Mouse (Mus musculus) limb, embryonic 14.5 days (tissue): ENCODE measurements around the gene Fgd5. TPM values are rescaled to one million over a fixed set of nuclear protein-coding genes. Genes with fewer than 3 reads are reported as not detected.
"Not testable (repeated sequence)": the region's sequence is repeated elsewhere in the genome, so short reads cannot be mapped to it uniquely, and the experiment has no call there.

Source experiments
- ATAC-seq: fragments of 200-750 bp; cut with Nextera tagmentation; 2 replicates; pipeline ENCODE4 v1.8.0; 2017; ENCODE audit warnings: low read depth, moderate number of reproducible peaks, moderate TSS enrichment; ENCODE audit not compliant: low FRiP score
- DNase-seq: peaks from one replicate; pipeline ENCODE4 v3.0.0-alpha.2; 2015; ENCODE audit warnings: low spot score
- H3K27ac ChIP-seq: fragments of 300-500 bp; sonication (generic); replicated peaks from 2 replicates; pipeline ENCODE4 v1.5.1; 2014; ENCODE audit warnings: low read depth, mild to moderate bottlenecking, low read length, moderate library complexity, mixed read lengths
- H3K27me3 ChIP-seq: fragments of 300-500 bp; sonication (generic); 2 replicates; pipeline ENCODE4 v1.6.1; 2014; ENCODE audit warnings: low read length, mixed read lengths; ENCODE audit not compliant: control insufficient read depth, insufficient read depth
- H3K36me3 ChIP-seq: fragments of 300-500 bp; sonication (generic); 2 replicates; pipeline ENCODE4 v1.6.1; 2014; ENCODE audit warnings: mild to moderate bottlenecking, low read length, moderate library complexity, mixed read lengths; ENCODE audit not compliant: control insufficient read depth, insufficient read depth
- H3K4me1 ChIP-seq: fragments of 300-500 bp; sonication (generic); 2 replicates; pipeline ENCODE4 v1.6.1; 2014; ENCODE audit warnings: antibody characterized with exemption, low read length, mixed read lengths; ENCODE audit not compliant: control insufficient read depth, insufficient read depth
- H3K4me2 ChIP-seq: fragments of 300-500 bp; sonication (generic); replicated peaks from 2 replicates; pipeline ENCODE4 v1.6.1; 2014; ENCODE audit warnings: low read depth, mild to moderate bottlenecking, low read length, moderate library complexity; ENCODE audit not compliant: severe bottlenecking
- H3K4me3 ChIP-seq: fragments of 300-500 bp; sonication (generic); replicated peaks from 2 replicates; pipeline ENCODE4 v1.5.1; 2014; ENCODE audit warnings: low read length
- H3K9ac ChIP-seq: fragments of 300-500 bp; sonication (generic); 2 replicates; pipeline ENCODE4 v1.6.1; 2014; ENCODE audit warnings: mild to moderate bottlenecking, low read depth, low read length, moderate library complexity; ENCODE audit not compliant: severe bottlenecking
- H3K9me3 ChIP-seq: fragments of 300-500 bp; sonication (generic); 2 replicates; pipeline ENCODE4 v1.6.1; 2016; ENCODE audit warnings: low read length; ENCODE audit not compliant: control insufficient read depth
- POLR2A ChIP-seq: fragments of 200-500 bp; IDR thresholded peaks from 2 replicates; pipeline ENCODE4 v1.8.0; 2012; ENCODE audit warnings: inconsistent platforms, mild to moderate bottlenecking, moderate library complexity, borderline replicate concordance; ENCODE audit not compliant: insufficient read depth, insufficient read length; ENCODE audit errors: extremely low read depth
- WGBS: fragments of 180-500 bp; shearing (Covaris S2); extraction: QIAGEN DNeasy Blood & Tissue Kit; methylation state at CpG from one replicate; pipeline ENCODE4 v1.1.7; 2014; 5-methylcytosine and 5-hydroxymethylcytosine counted together
- polyA plus RNA-seq, 2 experiments: library from polyadenylated mRNA; depleted of rRNA in 1 of 2; stranded (reverse) in 1 of 2; unstranded in 1 of 2; fragments of >200 nt; fragmentation: Nextera tagmentation in 1 of 2; extraction: Ambion mirVana in 1 of 2; gene quantifications; 2 replicates each; pipeline versions ENCODE4 v1.2.1 to v1.2.3; 2012 to 2014

The Fgd5 gene
- polyA plus RNA-seq (2012; rRNA removed) (10.0 and 10.9 TPM in 2 replicates), polyA plus RNA-seq (2014; fragmentation: Nextera tagmentation; extraction: Ambion mirVana) (8.1 and 8.5 TPM in 2 replicates)

DNA sequence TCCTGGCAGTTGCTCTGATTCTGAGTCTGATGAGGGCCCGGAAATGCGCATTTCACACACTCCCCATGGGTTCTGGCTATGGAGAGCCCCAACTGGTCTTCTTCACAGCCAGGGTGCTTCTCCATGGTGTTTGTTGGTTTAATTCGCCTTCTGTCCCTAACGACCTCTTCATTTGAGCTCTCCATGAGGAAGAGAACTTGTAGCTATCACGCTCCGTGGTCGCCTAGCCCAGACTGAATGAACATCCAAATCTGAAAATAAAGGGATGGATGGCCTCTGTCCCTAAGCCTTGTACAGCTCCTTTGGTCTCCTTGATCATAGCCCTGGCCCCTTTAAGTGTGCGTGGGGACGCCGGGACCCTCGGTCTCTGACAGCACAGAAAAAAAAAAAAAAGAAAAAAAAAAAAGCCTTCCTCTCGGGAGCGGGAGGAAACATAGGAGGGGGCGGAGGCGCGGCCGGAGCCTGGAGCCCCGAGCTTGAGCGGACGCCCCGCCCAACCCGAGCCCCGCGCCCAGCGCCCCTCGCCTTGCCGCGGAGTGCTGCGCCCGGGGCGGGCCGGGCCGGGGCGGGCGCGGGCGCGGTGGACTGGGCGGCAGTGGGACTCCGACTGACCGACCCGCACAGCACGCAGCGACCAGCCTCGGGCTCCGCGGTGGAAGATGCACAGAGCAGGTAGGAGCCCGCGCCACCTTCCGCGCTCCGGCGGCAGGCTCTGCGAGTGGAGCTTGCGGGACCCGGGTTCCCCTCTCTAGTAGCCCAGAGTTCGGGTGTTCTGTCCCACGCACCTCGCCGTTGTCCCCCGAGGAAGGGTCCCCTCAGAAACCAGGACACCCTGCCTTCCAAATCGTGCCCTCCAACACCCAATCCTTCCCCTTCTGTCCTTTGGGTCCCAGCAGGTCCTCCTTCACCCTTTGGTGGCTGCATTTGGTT, at the start of gene Fgd5:
Fgd5 (plus strand) TSS at position 508 of the 930 bp plus-strand sequence.
- H3K4me3 ChIP-seq = peak within 1 kb of the TSS; percentile 54
- DNase-seq = peak; percentile 56
- no peak within 1 kb of the TSS for H3K27ac ChIP-seq
- TF ChIP-seq POLR2A = no peak
- H3K9me3 ChIP-seq = no peaks in the 10 kb centered on the region
- ATAC-seq = peak; percentile 83
- H3K27me3 ChIP-seq = peaks cover 8% of the 10 kb centered on the region; the same call in 1 of the 2 replicates
- no peaks in the 10 kb centered on the region for H3K36me3 ChIP-seq
- 2% methylated on average over 29 of the region's 62 CpGs for WGBS
- H3K4me1 ChIP-seq = no peaks in the 10 kb centered on the region
- peak within 1 kb of the TSS; percentile 58 for H3K9ac ChIP-seq
- H3K4me2 ChIP-seq = peak within 1 kb of the TSS; percentile 96

GRCm38 (mm10) chr6:91931231-91931630, 47.4 kb upstream of the Fgd5 start:
- DNase-seq (no peak), ATAC-seq (no peak)
- Histone ChIP-seq H3K9ac (no peak overlapping the region), H3K9me3 (no peaks in the 10 kb centered on the region), H3K36me3 (no peaks in the 10 kb centered on the region), H3K27me3 (no peaks in the 10 kb centered on the region), H3K4me2 (no peak overlapping the region), H3K27ac (no peak overlapping the region), H3K4me1 (no peaks in the 10 kb centered on the region; the same call in 1 of the 2 replicates), H3K4me3 (no peak overlapping the region)
- WGBS = 75% methylated on average over 5 of the region's 5 CpGs
- no peak for TF ChIP-seq POLR2A

DNA sequence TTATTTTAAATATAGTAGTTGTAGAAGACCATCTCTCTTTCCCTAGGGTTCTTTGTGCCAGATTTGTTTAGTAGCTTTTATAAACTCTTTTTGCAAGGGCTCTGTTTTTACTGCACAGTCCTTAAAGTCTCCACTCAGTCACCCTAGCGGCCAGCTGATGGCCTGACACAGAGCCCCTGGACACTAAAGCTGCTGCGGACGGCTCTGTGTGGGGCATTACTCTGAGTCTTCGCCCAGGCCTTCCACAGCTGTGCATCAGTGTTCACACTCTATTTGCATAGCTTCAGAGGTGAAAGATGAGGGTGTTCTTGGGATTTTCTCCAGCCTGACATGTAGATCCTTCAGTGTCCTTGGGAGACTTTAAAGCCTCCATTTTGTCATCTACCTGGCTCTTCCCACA, 40.2 kb upstream of the Fgd5 start:
- H3K9ac ChIP-seq = no peak overlapping the region
- no peak overlapping the region for H3K4me3 ChIP-seq
- TF ChIP-seq POLR2A = no peak
- no peaks in the 10 kb centered on the region for H3K4me1 ChIP-seq
- H3K27ac ChIP-seq = no peak overlapping the region
- H3K36me3 ChIP-seq = no peaks in the 10 kb centered on the region
- ATAC-seq (no peak), DNase-seq (no peak)
- no peaks in the 10 kb centered on the region for H3K27me3 ChIP-seq
- WGBS = 53% methylated on average over 4 of the region's 4 CpGs
- H3K4me2 ChIP-seq = no peak overlapping the region
- H3K9me3 ChIP-seq = no peaks in the 10 kb centered on the region

- no peaks in the 10 kb centered on the region for H3K36me3 ChIP-seq
- no peak for ATAC-seq
- H3K27me3 ChIP-seq = no peaks in the 10 kb centered on the region
- no peaks in the 10 kb centered on the region for H3K9me3 ChIP-seq
- no peak overlapping the region for H3K9ac ChIP-seq
- no peak overlapping the region for H3K4me2 ChIP-seq
- 56% methylated on average over 2 of the region's 2 CpGs for WGBS
- no peak for TF ChIP-seq POLR2A
- DNase-seq = no peak
- H3K4me1 ChIP-seq = no peaks in the 10 kb centered on the region
- H3K27ac ChIP-seq = no peak overlapping the region
- no peak overlapping the region for H3K4me3 ChIP-seq
These were observed 30.3 kb upstream of the Fgd5 start for GRCm38 (mm10) chr6:91948426-91948825.

DNA sequence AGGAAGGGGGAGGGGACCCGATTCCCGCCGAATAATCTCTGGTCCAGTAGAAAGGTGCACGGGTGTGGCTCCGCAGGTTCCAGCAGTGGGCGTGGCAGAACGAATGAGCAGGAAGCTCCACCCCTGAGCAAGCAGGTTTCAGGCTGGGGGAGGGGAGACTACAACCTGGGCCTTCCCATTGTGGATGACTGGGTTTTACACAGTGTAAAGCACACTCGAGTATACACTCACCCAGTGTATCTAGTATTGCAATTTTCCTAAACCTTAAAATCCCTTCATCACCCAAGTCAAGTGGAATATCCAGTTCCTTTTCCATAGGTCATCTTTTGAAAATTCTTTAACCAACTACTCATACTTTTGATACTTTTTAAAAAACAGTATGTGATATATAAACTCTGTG, 20.7 kb upstream of the Fgd5 start:
- not testable (repeated sequence) for ATAC-seq

More for the DNA sequence above, 20.7 kb upstream of the Fgd5 start:
- not testable (repeated sequence) for H3K36me3 ChIP-seq, H3K27me3 ChIP-seq, H3K27ac ChIP-seq, H3K4me2 ChIP-seq, H3K4me1 ChIP-seq, H3K4me3 ChIP-seq, DNase-seq, H3K9me3 ChIP-seq, H3K9ac ChIP-seq
- WGBS = 25% methylated on average over 1 of the region's 8 CpGs
